Mouse (Mus musculus) embryonic stem cell, embryonic (primary cell): ENCODE data around the gene Dnajc13.

Source experiments
- CTCF ChIA-PET, 4 experiments: fragments of 300-600 bp in 2 of 4; fragments of 350-600 bp in 2 of 4; sonication (Branson Sonifier 250); formaldehyde crosslinking; loops; one replicate each; lab custom pipeline; 2022; ENCODE audit warnings: inconsistent platforms in 2 of 4; lab: Charles Lee
- POLR2A ChIA-PET, 4 experiments: fragments of 300-600 bp in 2 of 4; fragments of 350-600 bp in 2 of 4; sonication (Branson Sonifier 250); formaldehyde crosslinking; loops; one replicate each; lab custom pipeline; 2022; ENCODE audit warnings: antibody characterized with exemption in 4 of 4, inconsistent platforms in 1 of 4; lab: Charles Lee

Dnajc13 gene

DNA sequence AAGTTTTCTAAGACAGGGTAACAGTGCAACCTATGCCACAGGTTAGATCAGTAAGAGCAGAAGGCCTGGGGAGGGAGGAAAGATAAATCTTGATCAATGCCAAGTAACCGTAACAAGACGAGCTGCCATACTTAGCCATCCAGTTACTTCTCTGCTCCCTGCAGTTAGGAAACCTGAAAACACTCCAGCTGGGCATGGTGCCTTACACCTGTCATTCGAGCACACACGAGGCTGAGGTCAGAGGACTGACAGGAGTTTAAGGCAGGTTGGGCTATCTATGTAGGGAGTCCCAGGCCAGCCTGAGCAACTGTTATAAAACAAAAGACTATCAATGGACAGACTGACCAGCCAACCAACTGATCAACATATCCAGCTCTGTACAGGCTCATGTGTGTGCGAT is 96.8 kb downstream of the Dnajc13 start:
- CTCF ChIA-PET = interaction anchor here in 1 of 4 experiments (0.6 to 1.1 kb wide), 2 partner anchors 25 to 187 kb away, joined by 3 to 4 read pairs; no protein-coding TSS in a partner anchor
- POLR2A ChIA-PET = interaction anchor here in 1 of 4 experiments (0.6 to 1.3 kb wide), 2 partner anchors 10 kb away, joined by 3 read pairs; no protein-coding TSS in a partner anchor

DNA sequence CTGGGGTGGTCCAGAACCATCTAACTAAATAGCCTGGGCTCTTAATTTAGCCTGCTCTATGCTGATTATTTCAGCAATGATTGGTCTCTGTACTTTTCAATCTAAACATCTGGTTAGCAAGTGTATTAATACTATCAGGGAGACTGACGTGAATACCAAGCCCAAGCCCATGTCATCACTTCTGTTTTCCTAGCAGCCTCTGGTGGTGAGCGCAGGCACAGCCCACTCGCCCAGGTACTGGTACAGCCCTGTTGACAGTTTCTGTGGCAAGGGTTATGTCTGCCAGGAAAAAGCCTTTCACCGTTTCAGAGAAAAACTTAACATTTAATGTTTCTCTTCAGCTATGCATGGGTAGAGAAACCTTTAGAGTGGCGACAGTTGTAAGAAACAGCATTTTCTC is 98.5 kb downstream of the Dnajc13 start:
- CTCF ChIA-PET = interaction anchor here in 2 of 4 experiments (0.7 to 1.3 kb wide), 2 partner anchors 8 to 20 kb away, joined by 3 read pairs; no protein-coding TSS in a partner anchor

DNA sequence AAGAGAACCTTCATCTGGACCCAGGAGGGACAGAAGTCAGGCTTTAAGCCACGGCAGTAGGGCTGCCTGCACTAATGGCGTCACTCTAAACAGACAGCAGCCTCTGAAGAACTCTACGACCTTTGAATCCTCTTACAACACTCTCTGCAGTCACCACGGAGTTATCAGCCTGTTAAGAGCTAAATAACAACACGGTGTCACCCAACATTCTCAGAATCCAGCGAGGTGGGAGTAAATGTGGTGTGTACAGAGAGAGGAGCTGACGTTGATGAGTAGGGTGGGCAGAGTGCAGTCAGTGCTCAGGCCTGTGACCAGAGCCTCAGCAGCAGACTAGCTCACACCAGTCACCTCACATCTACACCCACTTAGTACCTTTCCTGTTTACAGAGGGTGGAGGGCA is 101.6 kb downstream of the Dnajc13 start:
- CTCF ChIA-PET = interaction anchor here in 1 of 4 experiments (2.1 kb wide), 1 partner anchor 17 kb away, joined by 6 read pairs; no protein-coding TSS in a partner anchor
- POLR2A ChIA-PET = interaction anchor here in 2 of 4 experiments (0.6 to 1.6 kb wide), 3 partner anchors 9 to 72 kb away, joined by 3 to 10 read pairs (median 4); no protein-coding TSS in a partner anchor

More for the DNA sequence above, 98.5 kb downstream of the Dnajc13 start:
- POLR2A ChIA-PET = interaction anchor here in 2 of 4 experiments (0.6 to 1.7 kb wide), 4 partner anchors 12 to 827 kb away, joined by 3 to 13 read pairs (median 4); no protein-coding TSS in a partner anchor

GRCm38 (mm10) chr9:104157291-104157690 is 105.4 kb downstream of the Dnajc13 start:
- POLR2A ChIA-PET = interaction anchor here in 1 of 4 experiments (0.6 kb wide), 1 partner anchor 11 kb away, joined by 6 read pairs; no protein-coding TSS in a partner anchor
- CTCF ChIA-PET = no interaction called here

DNA sequence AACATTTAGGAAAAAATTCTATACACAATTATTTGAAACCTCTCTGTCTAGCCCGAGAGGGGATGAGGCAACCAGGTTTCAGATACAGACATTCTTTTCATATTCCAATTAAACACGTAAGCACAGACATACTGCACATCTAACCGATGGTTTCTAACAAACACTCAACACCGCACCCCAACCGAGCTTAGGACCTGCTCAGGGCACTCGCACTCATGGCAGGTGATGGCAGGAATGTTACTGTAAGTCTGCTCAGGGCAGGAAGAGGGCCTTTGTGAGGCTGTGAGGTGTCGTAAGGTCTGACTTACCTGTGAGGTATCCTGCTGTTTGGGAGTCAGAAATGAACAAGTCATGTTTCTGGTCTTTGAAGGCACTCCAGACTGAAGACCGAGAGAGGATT is 106.2 kb downstream of the Dnajc13 start:
- ChIA-PET CTCF (interaction anchor here in 1 of 4 experiments (0.5 kb wide), 1 partner anchor 41 kb away, joined by 3 read pairs; no protein-coding TSS in a partner anchor), POLR2A (interaction anchor here in 1 of 4 experiments (0.9 kb wide), 1 partner anchor 9 kb away, joined by 3 read pairs; no protein-coding TSS in a partner anchor)

- ChIA-PET POLR2A (interaction anchor here in 3 of 4 experiments (0.6 to 1.7 kb wide), 6 partner anchors 10 to 1021 kb away, joined by 3 to 4 read pairs (median 3); partner anchors contain the start of gene Dnajc13 (in 1 of the 3)), CTCF (interaction anchor here in 3 of 4 experiments (0.5 to 1.2 kb wide), 5 partner anchors 9 to 21 kb away, joined by 3 to 5 read pairs (median 3); no protein-coding TSS in a partner anchor)
These were observed 107.5 kb downstream of the Dnajc13 start for GRCm38 (mm10) chr9:104155100-104155715.

DNA sequence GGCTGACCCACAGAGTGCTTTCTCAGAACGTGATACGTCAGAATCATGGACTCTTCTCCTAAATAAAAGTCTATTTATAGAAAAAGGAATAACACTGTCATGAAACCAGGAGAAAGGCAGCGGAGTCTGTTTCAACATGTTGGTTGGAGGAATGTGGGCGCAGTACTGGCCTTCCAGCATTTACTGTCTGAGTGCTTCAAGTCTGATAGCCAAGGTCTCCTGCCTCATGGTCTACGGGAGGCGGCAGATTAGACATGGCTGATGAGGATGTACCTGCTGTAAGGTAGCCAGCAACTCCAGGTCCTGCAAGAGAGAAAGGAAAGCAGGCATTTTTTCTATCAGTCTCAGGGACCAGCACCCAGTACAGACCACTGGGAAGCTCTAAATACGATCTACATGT is 110.6 kb downstream of the Dnajc13 start:
- CTCF ChIA-PET = no interaction called here
- POLR2A ChIA-PET = interaction anchor here in 1 of 4 experiments (1.2 kb wide), 1 partner anchor 12 kb away, joined by 3 read pairs; no protein-coding TSS in a partner anchor

GRCm38 (mm10) chr9:104148969-104149368 is 113.8 kb downstream of the Dnajc13 start:
- ChIA-PET POLR2A (interaction anchor here in 1 of 4 experiments (1.6 kb wide), 1 partner anchor 12 kb away, joined by 4 read pairs; no protein-coding TSS in a partner anchor), CTCF (no interaction called here)

DNA sequence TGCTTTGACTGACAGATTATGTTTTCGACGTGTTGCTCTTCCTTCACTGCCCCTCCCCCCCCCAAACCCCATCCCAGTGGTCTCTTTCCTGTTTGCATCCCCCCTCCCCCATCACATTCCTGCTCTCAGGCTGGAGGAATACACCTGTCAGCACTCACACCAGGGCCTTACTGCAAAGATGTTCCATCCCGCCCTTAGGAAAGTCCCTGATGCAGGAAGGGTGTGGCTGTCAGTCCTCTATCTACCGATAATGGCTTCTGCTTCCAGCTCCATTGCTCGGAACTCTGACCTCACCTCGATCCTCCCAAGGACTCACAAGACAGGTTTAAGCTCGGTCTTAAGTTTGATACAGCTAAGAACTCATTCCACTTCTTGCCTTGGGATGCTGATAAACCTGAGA is 116.0 kb downstream of the Dnajc13 start:
- POLR2A ChIA-PET = interaction anchor here in 3 of 4 experiments (0.5 to 1.6 kb wide), 12 partner anchors 17 to 1305 kb away, joined by 3 to 6 read pairs (median 3); no protein-coding TSS in a partner anchor
- CTCF ChIA-PET = interaction anchor here in 3 of 4 experiments (0.7 to 1.3 kb wide), 4 partner anchors 22 to 166 kb away, joined by 3 to 4 read pairs (median 3); no protein-coding TSS in a partner anchor

DNA sequence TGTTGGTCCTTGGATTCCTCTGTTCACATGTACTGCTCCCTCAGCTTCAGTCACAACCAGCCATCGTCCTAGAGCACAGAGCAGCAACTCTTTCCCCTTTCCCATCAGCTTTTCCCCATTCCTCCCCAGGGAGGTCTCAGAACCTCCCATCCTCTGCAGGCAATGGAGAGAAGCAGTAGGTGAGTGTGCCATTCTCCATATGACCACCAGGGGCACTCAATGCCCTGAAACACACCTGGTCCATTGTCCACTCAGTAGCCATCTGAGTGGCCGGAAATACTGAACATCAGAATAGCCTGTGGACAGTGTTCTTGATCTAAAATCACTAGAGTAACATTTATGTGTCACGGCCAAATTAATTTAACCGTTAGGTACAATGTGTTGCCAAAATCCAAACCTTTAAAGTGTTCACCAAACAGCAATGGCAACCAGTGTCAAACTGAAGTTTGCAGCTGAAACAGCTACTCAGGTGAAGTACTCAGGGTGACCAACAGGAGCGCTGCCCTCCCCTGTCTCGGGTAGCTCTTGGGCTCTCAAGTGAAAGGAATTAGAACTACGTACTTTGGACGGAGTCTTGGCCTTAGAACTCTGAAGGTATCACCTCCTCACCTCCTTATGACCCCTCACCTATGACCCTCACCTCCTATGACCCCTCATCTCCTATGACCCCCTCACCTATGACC is 118.3 kb downstream of the Dnajc13 start:
- CTCF ChIA-PET = interaction anchor here in 3 of 4 experiments (0.6 to 1.8 kb wide), 15 partner anchors 9 to 142 kb away, joined by 3 to 8 read pairs (median 3); partner anchors contain the start of genes Ackr4 (in 1 of the 3) and Nphp3 (in 1 of the 3)
- POLR2A ChIA-PET = interaction anchor here in 1 of 4 experiments (0.6 to 1.6 kb wide), 3 partner anchors 20 to 42 kb away, joined by 3 to 4 read pairs (median 4); no protein-coding TSS in a partner anchor

DNA sequence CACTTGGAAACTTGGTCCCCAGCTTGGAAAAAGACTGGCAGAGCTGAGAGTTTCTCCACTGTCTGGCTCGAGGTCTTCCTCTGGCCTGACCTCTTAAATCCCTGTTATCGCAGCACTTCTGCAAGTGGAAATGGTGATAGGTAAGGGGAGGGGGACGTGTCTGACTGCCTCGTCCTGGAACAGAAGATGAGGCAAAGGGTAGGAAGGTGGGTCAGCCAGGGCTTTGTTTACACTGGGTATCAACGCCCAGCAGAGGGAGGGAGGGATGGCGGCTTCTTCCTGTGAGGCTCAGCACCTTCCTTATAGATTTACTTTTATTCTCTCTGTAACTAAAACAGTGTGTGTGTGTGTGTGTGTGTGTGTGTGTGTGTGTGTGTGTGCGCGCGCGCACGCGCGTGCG is 119.9 kb downstream of the Dnajc13 start:
- CTCF ChIA-PET = interaction anchor here in 1 of 4 experiments (1.7 kb wide), 1 partner anchor 67 kb away, joined by 4 read pairs; no protein-coding TSS in a partner anchor
- POLR2A ChIA-PET = interaction anchor here in 1 of 4 experiments (0.5 kb wide), 1 partner anchor 244 kb away, joined by 3 read pairs; no protein-coding TSS in a partner anchor

GRCm38 (mm10) chr9:104140351-104140750 is 122.4 kb downstream of the Dnajc13 start:
- POLR2A ChIA-PET = interaction anchor here in 3 of 4 experiments (0.8 to 1.5 kb wide), 9 partner anchors 9 to 171 kb away, joined by 3 to 6 read pairs (median 3); partner anchors contain the start of genes Acad11 (in 1 of the 3), Ackr4 (in 1 of the 3) and Uba5 (in 1 of the 3)
- CTCF ChIA-PET = interaction anchor here (0.5 to 1.3 kb wide), 6 partner anchors 26 to 758 kb away, joined by 3 to 5 read pairs (median 3); no protein-coding TSS in a partner anchor

DNA sequence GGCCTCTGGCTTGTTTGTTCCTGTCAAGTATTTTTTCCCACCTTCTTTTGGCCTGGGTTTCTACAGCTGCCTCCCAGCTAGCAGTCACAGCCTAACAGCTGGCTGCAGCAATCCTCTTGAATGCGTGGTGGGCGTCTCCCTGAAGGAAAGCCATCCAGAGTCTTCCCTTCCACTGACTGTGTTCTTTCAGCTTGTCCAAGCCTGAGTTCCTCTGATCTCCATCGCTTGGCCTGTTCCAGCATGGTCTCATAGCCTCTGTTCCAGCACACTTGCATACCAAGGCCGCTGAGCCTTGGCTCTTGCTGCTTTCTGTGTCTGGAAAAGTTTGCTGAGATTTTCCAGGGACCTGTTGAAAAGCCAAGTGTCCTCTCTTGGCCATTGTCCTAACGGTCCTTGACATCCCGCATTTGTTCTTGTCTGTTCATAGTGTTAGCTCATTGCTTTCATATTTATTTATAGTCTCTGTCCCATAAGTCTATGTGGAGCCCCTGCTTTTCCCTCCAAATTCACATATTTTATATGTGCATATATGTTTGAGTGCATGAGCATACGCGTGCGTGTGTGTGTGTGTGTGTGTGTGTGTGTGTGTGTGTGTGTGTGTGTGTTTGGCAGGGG is 132.5 kb downstream of the Dnajc13 start:
- ChIA-PET POLR2A (interaction anchor here in 2 of 4 experiments (0.7 to 1.0 kb wide), 5 partner anchors 10 to 732 kb away, joined by 3 read pairs; no protein-coding TSS in a partner anchor), CTCF (interaction anchor here in 2 of 4 experiments (0.6 to 1.2 kb wide), 3 partner anchors 30 to 54 kb away, joined by 3 to 6 read pairs (median 3); no protein-coding TSS in a partner anchor)

DNA sequence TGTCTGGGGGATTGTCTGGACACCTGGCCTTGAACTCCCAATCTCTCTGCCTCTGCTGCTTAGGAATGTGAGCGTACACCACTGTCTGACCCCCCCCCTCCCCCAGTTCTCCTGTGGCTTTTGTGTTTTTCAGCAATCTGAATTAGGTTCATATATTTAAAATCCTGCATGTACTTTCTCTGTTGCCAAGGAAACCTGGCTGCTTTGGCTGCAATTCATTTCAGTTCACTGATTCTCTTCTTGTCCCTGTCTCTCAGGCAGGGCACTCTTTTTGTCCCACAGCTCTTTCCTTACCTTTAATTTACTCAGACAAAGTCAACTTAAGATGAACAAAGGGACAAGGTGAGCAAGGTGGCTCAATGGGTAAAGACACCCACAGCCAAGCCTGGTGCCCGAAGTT is 134.6 kb downstream of the Dnajc13 start:
- ChIA-PET POLR2A (interaction anchor here in 1 of 4 experiments (1.0 to 1.7 kb wide), 2 partner anchors 19 to 37 kb away, joined by 3 to 6 read pairs; no protein-coding TSS in a partner anchor), CTCF (interaction anchor here in 1 of 4 experiments (1.7 kb wide), 1 partner anchor 53 kb away, joined by 3 read pairs; no protein-coding TSS in a partner anchor)

DNA sequence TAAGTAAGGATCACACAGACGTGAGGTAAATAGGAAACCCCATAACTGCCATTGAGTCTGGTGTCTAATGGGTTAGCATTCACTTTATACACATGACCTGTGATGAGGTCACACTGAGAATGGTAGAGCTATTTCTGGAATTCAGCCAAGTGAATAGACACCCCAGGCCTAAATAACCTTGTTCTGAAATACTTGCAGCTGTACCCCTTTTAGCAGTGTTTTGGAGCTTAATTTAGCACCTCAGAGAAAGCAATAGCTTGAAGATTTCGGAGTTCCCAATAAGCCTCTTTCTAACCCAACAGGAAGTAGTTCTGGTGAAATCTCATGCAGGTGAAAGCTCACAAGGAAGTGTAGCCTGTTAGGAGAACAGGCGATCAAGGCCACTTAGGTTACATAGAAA is 135.9 kb downstream of the Dnajc13 start, which contains the start of gene Ackr4:
Ackr4 (minus strand) TSS at position 101 of the 400 bp plus-strand sequence.
- POLR2A ChIA-PET = interaction anchor here in 2 of 4 experiments (0.6 to 1.7 kb wide), 4 partner anchors 13 to 325 kb away, joined by 4 to 12 read pairs (median 6); no protein-coding TSS in a partner anchor

GRCm38 (mm10) chr9:104123622-104124021 is 139.1 kb downstream of the Dnajc13 start:
- ChIA-PET POLR2A (interaction anchor here in 3 of 4 experiments (0.6 to 2.1 kb wide), 8 partner anchors 8 to 83 kb away, joined by 3 to 10 read pairs (median 4); partner anchors contain the start of gene Gm28305 (in 1 of the 3)), CTCF (interaction anchor here in 3 of 4 experiments (0.7 to 1.4 kb wide), 5 partner anchors 20 to 52 kb away, joined by 3 to 4 read pairs (median 3); no protein-coding TSS in a partner anchor)

More for the DNA sequence above, 135.9 kb downstream of the Dnajc13 start, which contains the start of gene Ackr4:
- CTCF ChIA-PET = interaction anchor here in 2 of 4 experiments (0.6 to 1.0 kb wide), 3 partner anchors 18 to 146 kb away, joined by 3 read pairs; no protein-coding TSS in a partner anchor
